10 mouse cellular contexts compared by ENCODE assay signal in the genomic region with DNA sequence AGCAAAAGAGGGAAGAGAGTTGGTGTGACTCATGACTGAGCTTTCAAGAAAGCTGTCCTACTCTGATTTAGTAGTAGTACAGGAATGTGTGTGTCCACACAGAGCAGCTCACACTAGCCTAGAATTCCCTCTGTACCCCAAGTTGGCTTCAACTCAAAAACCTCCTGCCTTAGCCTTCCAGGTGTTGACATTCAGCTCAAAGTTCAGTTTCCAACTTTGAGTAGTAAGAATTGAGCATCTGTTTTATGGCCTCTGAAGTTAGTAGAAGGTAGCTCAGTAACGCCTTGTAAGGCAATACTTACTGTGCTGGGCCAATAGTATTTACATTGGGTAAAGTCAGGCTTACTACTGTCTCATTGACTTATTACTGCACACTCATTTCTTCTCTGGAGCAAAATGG.
"Had no signal": no experiment of that assay in that cellular context is flagged by ENCODE, and none has a peak within 500 bp of the region (broad histone marks: within the 10 kb centered on the region; RNA-seq: fewer than 3 reads in every experiment).

No protein-coding gene starts in this region.

- H3K4me2 ChIP-seq: kidney, embryonic 15.5 days; limb, embryonic 12.5 days; liver, embryonic 13.5 days; midbrain, embryonic 12.5 days had no signal

- DNase-seq: kidney, adult 18-20 months; kidney, postnatal 14 days; layer of hippocampus, adult 9-11 months; layer of hippocampus, postnatal 36 days; liver, embryonic 13.5 days; lung, adult 18-20 months; right cerebral cortex, postnatal 14 days had no signal

- H3K27ac ChIP-seq: kidney, embryonic 15.5 days; limb, embryonic 12.5 days; liver, embryonic 13.5 days; midbrain, embryonic 12.5 days had no signal

- H3K4me3 ChIP-seq: kidney, embryonic 15.5 days; limb, embryonic 12.5 days; liver, embryonic 13.5 days; midbrain, embryonic 12.5 days had no signal

- H3K27me3 ChIP-seq: kidney, embryonic 15.5 days; limb, embryonic 12.5 days; liver, embryonic 13.5 days; midbrain, embryonic 12.5 days had no signal

- H3K9me3 ChIP-seq: kidney, embryonic 15.5 days; limb, embryonic 12.5 days; liver, embryonic 13.5 days; midbrain, embryonic 12.5 days had no signal

- H3K4me1 ChIP-seq: kidney, embryonic 15.5 days; limb, embryonic 12.5 days; liver, embryonic 13.5 days; midbrain, embryonic 12.5 days had no signal

- H3K9ac ChIP-seq: kidney, embryonic 15.5 days; limb, embryonic 12.5 days; liver, embryonic 13.5 days; midbrain, embryonic 12.5 days had no signal
